Mouse (Mus musculus) erythroblast, embryonic 14.5 days (primary cell): Measurements from ENCODE around the gene Ffar3.

Source experiments
- GATA1 ChIP-seq: IDR thresholded peaks from 2 replicates; pipeline ENCODE4 v1.6.1; 2012; ENCODE audit warnings: low read length, inconsistent platforms, mixed read lengths
- TAL1 ChIP-seq: IDR thresholded peaks from 3 replicates; pipeline ENCODE4 v1.6.1; 2012; ENCODE audit warnings: low read length, inconsistent platforms, mixed read lengths

DNA sequence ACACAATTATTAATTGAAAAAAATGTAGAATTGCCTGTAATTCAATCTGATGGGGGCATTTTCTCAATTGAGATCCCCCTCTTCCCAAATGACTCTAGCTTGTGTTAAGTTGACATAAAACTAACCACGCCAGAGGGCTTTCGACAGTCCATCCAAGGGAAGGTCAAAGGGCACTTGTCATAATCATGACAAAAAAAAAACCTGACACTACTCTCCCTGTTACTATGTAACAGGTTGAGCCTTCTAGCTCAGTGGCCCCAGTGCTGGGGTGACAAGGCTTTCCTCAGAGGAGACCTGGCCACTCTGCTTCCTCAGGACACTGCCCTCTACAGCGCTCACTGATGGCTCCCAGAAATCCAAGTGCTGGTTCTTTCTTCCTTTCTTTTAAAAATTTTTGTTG is 31.7 kb downstream of the Ffar3 start:
- no peak for TF ChIP-seq GATA1
- TF ChIP-seq TAL1, result no peak
